Comparison of ENCODE assay signal across 23 mouse cellular contexts in the genomic region with DNA sequence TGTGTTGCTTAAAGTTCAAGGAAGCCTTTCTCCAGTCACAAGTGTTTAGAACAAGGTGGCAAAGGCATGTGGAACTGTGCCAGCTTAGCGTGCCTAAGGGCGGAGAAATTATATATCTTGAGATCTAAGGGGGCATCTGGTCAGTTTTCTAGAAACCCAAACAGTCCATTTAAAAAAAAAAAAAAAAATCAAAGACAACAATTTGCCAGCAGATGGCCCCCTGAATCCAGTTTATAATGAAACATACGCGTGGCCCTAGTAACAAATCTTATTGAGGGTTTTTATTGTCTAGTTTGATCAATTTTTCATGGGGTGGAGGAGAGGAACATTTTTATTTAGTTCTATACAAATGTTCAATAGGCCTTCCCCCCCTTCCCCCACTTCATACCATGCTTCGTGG. TPM values are rescaled to one million over a fixed set of nuclear protein-coding genes. Genes with fewer than 3 reads are reported as not detected.
DNase-seq lines count a peak whose midpoint lies in the region; ATAC-seq and TF ChIP-seq lines count a peak whose summit lies in the region.
"Had no signal": no experiment of that assay in that cellular context is flagged by ENCODE, and none has a peak within 500 bp of the region (broad histone marks: within the 10 kb centered on the region; RNA-seq: fewer than 3 reads in every experiment).

No protein-coding gene starts in this region.

- H3K9me3 ChIP-seq in heart, postnatal 0 days (replicated peaks; ENCODE audit: control insufficient read depth, low read length), result no peaks in the 10 kb centered on the region
- no peaks in the 10 kb centered on the region for H3K9me3 ChIP-seq in heart, embryonic 10.5 days
- H3K9me3 ChIP-seq in lung, postnatal 0 days (ENCODE audit: low read length), result no peaks in the 10 kb centered on the region
- H3K9me3 ChIP-seq: forebrain, embryonic 15.5 days; hindbrain, embryonic 15.5 days; lung, embryonic 15.5 days had no signal

- no peaks in the 10 kb centered on the region for H3K36me3 ChIP-seq in heart, postnatal 0 days (replicated peaks; ENCODE audit: control insufficient read depth, insufficient read depth, low read length)
- H3K36me3 ChIP-seq in heart, embryonic 10.5 days, result no peaks in the 10 kb centered on the region
- H3K36me3 ChIP-seq in lung, postnatal 0 days (ENCODE audit: insufficient read depth, low read length), result no peaks in the 10 kb centered on the region
- H3K36me3 ChIP-seq: forebrain, embryonic 15.5 days; hindbrain, embryonic 15.5 days; lung, embryonic 15.5 days had no signal

- DNase-seq in cerebellum, postnatal 10 days, result peak; percentile 21 to 25
- DNase-seq in cerebellum, adult 11-12 months, result no peak
- no peak for DNase-seq in heart, postnatal 0 days (ENCODE audit: low spot score)
- no peak for DNase-seq in heart, embryonic 10.5 days (ENCODE audit: low spot score)
- no peak for DNase-seq in lung, postnatal 0 days (ENCODE audit: low spot score)
- no peak for DNase-seq in lung, adult 18-20 months
- DNase-seq in adipocyte (ENCODE audit: low spot score), result peak; percentile 18
- DNase-seq in kidney, postnatal 4 days, result no peak
- DNase-seq: adrenal gland, postnatal 25 days; cerebellum, adult 9-11 months; embryo, embryonic 11 days; heart, adult 18-20 months; heart, postnatal 10 days; kidney, adult 8-10 months; layer of hippocampus, postnatal 36 days; left cerebral cortex, postnatal 4 days; thymus, postnatal 36 days had no signal

- H3K4me1 ChIP-seq in heart, postnatal 0 days (ENCODE audit: control insufficient read depth, insufficient read depth), result no peaks in the 10 kb centered on the region
- H3K4me1 ChIP-seq in heart, embryonic 10.5 days, result 0 out of 2 replicates have a peak, but pooled peaks cover 3% of the 10 kb centered on the region
- no peaks in the 10 kb centered on the region for H3K4me1 ChIP-seq in lung, postnatal 0 days (ENCODE audit: insufficient read depth, low read depth, low read length)
- H3K4me1 ChIP-seq: forebrain, embryonic 15.5 days; lung, embryonic 15.5 days had no signal

- TF ChIP-seq CTCF in heart, postnatal 0 days (IDR thresholded peaks at IDR 0.05; ENCODE audit: low read depth), result peak; percentile 21; the same call in 1 of the 2 replicates
- peak; percentile 25; the same call in 1 of the 2 replicates for TF ChIP-seq CTCF in lung, postnatal 0 days (IDR thresholded peaks at IDR 0.05)

- H3K9ac ChIP-seq in heart, postnatal 0 days (replicated peaks; ENCODE audit: low read depth, low read length), result no peak overlapping the region
- H3K9ac ChIP-seq in lung, postnatal 0 days (replicated peaks; ENCODE audit: low read depth), result no peak overlapping the region
- H3K9ac ChIP-seq: forebrain, embryonic 15.5 days; hindbrain, embryonic 15.5 days; lung, embryonic 15.5 days had no signal

- no peak for ATAC-seq in heart, postnatal 0 days (ENCODE audit: insufficient read depth, low read depth)
- ATAC-seq in lung, postnatal 0 days, result no peak
- ATAC-seq: CD4-positive, CD25-positive, alpha-beta regulatory T cell, adult 4 months; forebrain, embryonic 15.5 days had no signal

- no peak overlapping the region for H3K4me3 ChIP-seq in heart, postnatal 0 days (ENCODE audit: low read depth, low read length)
- H3K4me3 ChIP-seq in heart, embryonic 10.5 days, result no peak overlapping the region
- no peak overlapping the region for H3K4me3 ChIP-seq in lung, postnatal 0 days (ENCODE audit: low read depth, low read length)
- H3K4me3 ChIP-seq: forebrain, embryonic 15.5 days; hindbrain, embryonic 15.5 days; lung, embryonic 15.5 days had no signal

- no peak overlapping the region for H3K27ac ChIP-seq in heart, postnatal 0 days (ENCODE audit: low read depth)
- no peak overlapping the region for H3K27ac ChIP-seq in heart, embryonic 10.5 days
- no peak overlapping the region for H3K27ac ChIP-seq in lung, postnatal 0 days (ENCODE audit: low read length)
- H3K27ac ChIP-seq: forebrain, embryonic 15.5 days; hindbrain, embryonic 15.5 days; lung, embryonic 15.5 days had no signal

- WGBS in heart, postnatal 0 days, result 54% methylated on average over 5 of the region's 5 CpGs
- 69% methylated on average over 5 of the region's 5 CpGs for WGBS in heart, embryonic 10.5 days
- WGBS in lung, postnatal 0 days, result 54% methylated on average over 5 of the region's 5 CpGs

- no peak for TF ChIP-seq EP300 in heart, postnatal 0 days (IDR thresholded peaks at IDR 0.05; ENCODE audit: low read depth)
- TF ChIP-seq EP300 in lung, postnatal 0 days (IDR thresholded peaks at IDR 0.05), result no peak

- no peak overlapping the region for H3K4me2 ChIP-seq in heart, postnatal 0 days (ENCODE audit: low read depth, low read length)
- H3K4me2 ChIP-seq in lung, postnatal 0 days (replicated peaks; ENCODE audit: low read depth, low read length), result no peak overlapping the region
- H3K4me2 ChIP-seq: forebrain, embryonic 15.5 days; hindbrain, embryonic 15.5 days; lung, embryonic 15.5 days had no signal

- no peaks in the 10 kb centered on the region for H3K27me3 ChIP-seq in heart, postnatal 0 days (ENCODE audit: control insufficient read depth, insufficient read depth, low read length)
- no peaks in the 10 kb centered on the region for H3K27me3 ChIP-seq in heart, embryonic 10.5 days (ENCODE audit: insufficient read depth, poor library complexity, severe bottlenecking)
- no peaks in the 10 kb centered on the region for H3K27me3 ChIP-seq in lung, postnatal 0 days (replicated peaks; ENCODE audit: insufficient read depth, low read length)
- H3K27me3 ChIP-seq: forebrain, embryonic 15.5 days; hindbrain, embryonic 15.5 days; lung, embryonic 15.5 days had no signal

RNA-seq across cellular contexts. Expression of gene Nsun7, which starts 6.5 kb away (rescaled TPM):
- not detected in 2 replicates for total RNA-seq in heart, postnatal 0 days (2014; rRNA removed; ENCODE audit: low replicate concordance)
- polyA plus RNA-seq in heart, postnatal 0 days (2015; fragmentation: Nextera tagmentation; extraction: Ambion mirVana), result 0.05 and 0.07 TPM in 2 replicates
- polyA plus RNA-seq in heart, embryonic 10.5 days (2016; fragmentation: Nextera tagmentation; extraction: Ambion mirVana), result 0.14 TPM in 1 of 2 replicates, not detected in the other
- polyA plus RNA-seq in lung, postnatal 0 days (2015; fragmentation: Nextera tagmentation; extraction: Ambion mirVana), result 0.93 and 1.1 TPM in 2 replicates
- total RNA-seq: heart, adult 18-20 months; megakaryocyte, adult 5-6 weeks had no signal
- polyA plus RNA-seq: large intestine, adult 2 months had no signal

Comparison
In these comparisons a context has a peak if more than half of its experiments do, and no peak if none do; other contexts are left out.
1. DNase-seq: peak in cerebellum, postnatal 10 days (2 of 2) and adipocyte (single experiment); none in cerebellum, adult 11-12 months (single experiment), heart, postnatal 0 days (single experiment), heart, embryonic 10.5 days (single experiment), lung, postnatal 0 days (single experiment), lung, adult 18-20 months (0 of 2) and kidney, postnatal 4 days (0 of 2).